Mouse (Mus musculus) lung, postnatal 36 days (tissue): Measurements from ENCODE around the gene Ttc7b.

ENCODE experiments used
- DNase-seq: peaks from one replicate; pipeline ENCODE4 v3.0.0; 2022; ENCODE audit warnings: mixed read lengths

Gene Ttc7b

GRCm38 (mm10) chr12:100325618-100326017 is 195.0 kb downstream of the Ttc7b start:
- no peak for DNase-seq

GRCm38 (mm10) chr12:100325212-100325611 is 195.4 kb downstream of the Ttc7b start:
- DNase-seq = no peak

GRCm38 (mm10) chr12:100323641-100324040 is 197.0 kb downstream of the Ttc7b start:
- peak; percentile 53 for DNase-seq

- no peak for DNase-seq
Observed at GRCm38 (mm10) chr12:100322225-100322624, 198.4 kb downstream of the Ttc7b start.

GRCm38 (mm10) chr12:100321545-100321944 is 199.1 kb downstream of the Ttc7b start:
- no peak for DNase-seq

- DNase-seq = no peak
Observed at GRCm38 (mm10) chr12:100319746-100320145, 200.9 kb downstream of the Ttc7b start.

GRCm38 (mm10) chr12:100317936-100318335 is 202.7 kb downstream of the Ttc7b start:
- no peak for DNase-seq

GRCm38 (mm10) chr12:100316094-100316493 is 204.5 kb downstream of the Ttc7b start:
- DNase-seq = no peak

GRCm38 (mm10) chr12:100315119-100315885 is 205.3 kb downstream of the Ttc7b start:
- DNase-seq = no peak

GRCm38 (mm10) chr12:100313785-100314375 is 206.7 kb downstream of the Ttc7b start:
- DNase-seq = no peak

GRCm38 (mm10) chr12:100313209-100313608 is 207.4 kb downstream of the Ttc7b start:
- no peak for DNase-seq

- DNase-seq = no peak
Observed at GRCm38 (mm10) chr12:100310471-100311392, 209.9 kb downstream of the Ttc7b start.

- no peak for DNase-seq
Observed at GRCm38 (mm10) chr12:100309201-100309600, 211.4 kb downstream of the Ttc7b start.

GRCm38 (mm10) chr12:100307501-100308260 is 212.9 kb downstream of the Ttc7b start:
- DNase-seq = peak; percentile 44

GRCm38 (mm10) chr12:100306336-100306735 is 214.3 kb downstream of the Ttc7b start:
- DNase-seq = no peak

GRCm38 (mm10) chr12:100305051-100305673 is 215.5 kb downstream of the Ttc7b start:
- DNase-seq = no peak

GRCm38 (mm10) chr12:100304280-100304679 is 216.3 kb downstream of the Ttc7b start:
- DNase-seq = no peak

- no peak for DNase-seq
Observed at GRCm38 (mm10) chr12:100303141-100303540, 217.5 kb downstream of the Ttc7b start.

GRCm38 (mm10) chr12:100300446-100300845 is 220.2 kb downstream of the Ttc7b start:
- DNase-seq = no peak

- DNase-seq = peak; percentile 44
Observed at GRCm38 (mm10) chr12:100299322-100299726, 221.3 kb downstream of the Ttc7b start.

- DNase-seq = no peak
Observed at GRCm38 (mm10) chr12:100298788-100299187, 221.8 kb downstream of the Ttc7b start.

- DNase-seq = no peak
Observed at GRCm38 (mm10) chr12:100297961-100298360, 222.7 kb downstream of the Ttc7b start.
